Mouse (Mus musculus) ES-CJ7 (cell line): ENCODE results near the gene Fcna.
A peak's percentile ranks its signal among the peaks of the same experiment; 100 is the strongest.

Source experiments
- DNase-seq: peaks from one replicate; pipeline ENCODE4 v3.0.0; 2011; ENCODE audit warnings: low read depth, low spot score

Fcna gene

DNA sequence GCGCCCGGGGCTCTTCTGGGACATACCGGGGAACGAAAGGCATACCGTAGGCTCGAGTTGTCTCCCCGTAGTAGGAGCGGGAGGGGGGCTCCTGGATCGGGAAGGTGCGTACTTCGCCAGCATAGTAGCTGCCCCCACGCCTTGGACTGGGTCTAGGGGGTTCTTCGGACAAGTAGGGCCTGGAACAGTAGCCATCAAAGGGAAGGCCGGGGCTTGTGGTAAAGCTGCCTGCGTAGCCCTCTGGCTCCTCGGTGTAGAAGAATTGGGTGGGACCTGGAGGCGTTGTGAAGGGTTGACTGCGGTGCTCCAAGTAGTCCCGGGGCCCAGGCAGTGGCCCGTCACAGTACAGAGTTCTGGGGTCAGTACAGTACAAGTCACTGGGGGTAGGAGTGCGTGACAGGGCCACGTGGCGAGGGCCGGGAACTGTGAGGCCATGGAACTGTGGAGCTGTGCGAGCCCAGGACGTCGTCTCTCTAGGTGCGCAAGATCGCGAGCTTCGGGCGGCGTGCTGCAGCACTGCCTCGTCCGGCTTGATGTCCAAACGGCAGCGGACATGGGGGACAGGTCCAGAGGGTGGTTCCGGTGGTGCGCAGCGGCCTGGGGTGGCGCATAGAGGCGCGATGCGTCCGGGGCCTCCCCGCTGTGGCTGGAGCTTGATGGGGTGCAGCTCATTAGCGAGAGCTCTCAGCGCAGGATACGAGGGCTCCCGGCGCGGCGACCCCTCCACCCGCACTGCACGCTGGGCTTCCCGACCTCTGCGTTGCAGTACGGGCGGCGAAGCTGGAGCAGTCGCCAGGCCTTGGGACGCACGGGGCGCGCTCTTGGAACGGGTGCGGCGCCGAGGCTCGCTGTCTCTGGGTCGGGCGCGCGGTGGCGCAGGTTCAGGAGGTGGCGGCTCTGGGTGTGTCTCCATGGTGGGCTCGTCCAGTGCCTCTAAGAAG is 48.8 kb downstream of the Fcna start:
- peak; percentile 34 for DNase-seq

DNA sequence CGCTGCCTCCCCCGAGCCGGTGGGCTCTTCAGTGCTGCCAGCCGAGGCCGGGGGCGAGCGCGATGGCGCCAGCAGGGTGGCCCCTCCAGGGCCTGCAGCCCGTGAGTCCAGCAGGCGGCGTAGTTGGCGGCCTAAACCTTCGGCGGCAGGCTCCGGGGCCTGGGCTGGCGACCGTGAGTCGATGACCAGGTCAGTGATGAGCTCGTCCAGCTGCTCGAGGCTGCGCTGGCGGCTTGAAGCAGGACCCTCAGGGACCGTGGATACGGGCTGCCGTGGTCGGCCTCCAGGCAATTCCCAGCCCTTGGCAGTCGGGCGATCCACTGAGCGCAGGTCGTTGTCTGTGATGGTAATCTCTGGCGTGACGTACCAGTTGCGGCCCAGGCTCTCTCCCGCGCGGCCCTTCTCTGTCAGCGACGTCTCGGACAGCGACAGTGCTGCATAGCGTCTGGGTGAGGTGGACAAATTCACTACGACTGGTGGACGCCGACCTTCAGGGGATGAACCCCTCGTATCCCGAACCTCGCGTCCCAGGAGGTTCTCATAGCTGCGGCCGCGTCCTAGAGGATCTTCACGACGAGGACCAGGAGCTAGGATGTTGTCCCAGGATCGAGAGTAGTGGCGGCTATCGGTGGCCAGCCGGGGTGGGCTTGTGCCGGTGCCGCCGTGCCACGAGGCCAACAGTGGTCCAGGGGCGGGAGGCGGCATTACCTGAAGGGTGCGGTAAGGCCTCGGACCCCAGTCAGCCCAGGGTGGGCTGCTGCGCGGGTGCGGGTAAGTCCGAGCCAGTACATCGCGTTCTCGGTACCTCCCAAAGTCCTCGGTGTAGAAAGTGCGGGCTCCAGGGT is 49.7 kb downstream of the Fcna start:
- DNase-seq, result peak; percentile 26

GRCm38 (mm10) chr2:25576965-25577891 is 50.6 kb downstream of the Fcna start:
- DNase-seq, result peak; percentile 38

- no peak for DNase-seq
Observed at GRCm38 (mm10) chr2:25576028-25576850, 51.6 kb downstream of the Fcna start.

DNA sequence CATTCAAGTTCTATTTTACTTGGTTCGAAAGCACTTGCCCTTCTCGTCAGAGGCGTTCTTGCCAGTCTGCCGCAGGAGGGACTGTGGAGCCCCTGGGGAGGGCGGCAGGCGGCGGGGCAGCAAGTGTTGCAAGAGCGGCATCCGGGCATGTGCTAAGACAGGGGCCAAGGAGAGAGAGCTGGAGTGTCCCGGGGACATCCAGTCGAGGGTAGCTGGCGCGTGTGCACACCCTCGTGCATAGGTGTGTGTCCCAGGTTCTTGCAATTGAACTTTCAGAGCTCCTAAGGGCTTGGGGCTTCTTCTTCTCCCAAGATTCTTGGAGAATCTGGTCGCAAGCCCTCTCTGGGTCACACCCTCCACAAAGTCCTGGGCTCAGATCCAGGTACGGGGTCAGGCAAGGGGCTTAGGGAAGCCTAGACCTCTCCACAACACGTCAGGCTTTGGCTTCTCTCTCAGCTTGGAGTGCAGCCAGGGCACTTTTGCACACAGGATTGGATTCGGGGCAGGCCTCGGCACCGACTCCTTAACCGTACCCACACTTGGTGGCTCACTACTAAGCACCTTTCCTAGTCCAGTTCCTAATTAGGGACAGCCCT is 52.3 kb downstream of the Fcna start:
- peak; percentile 25 for DNase-seq
